Mouse (Mus musculus): ENCODE results near the gene Gng7.

- TF ChIP-seq CTCF (conservative IDR thresholded peaks at IDR 0.05 in 1 of 2, IDR thresholded peaks at IDR 0.05 in 1 of 2; ENCODE audit: low read depth in 2 of 2, low read length in 2 of 2) (no peak), HCFC1 (IDR thresholded peaks at IDR 0.05; ENCODE audit: low read depth, low read length) (no peak), MAZ (IDR thresholded peaks at IDR 0.05; ENCODE audit: low read depth, low read length) (no peak), MAX (IDR thresholded peaks at IDR 0.05; ENCODE audit: low read length) (no peak), EP300 (IDR thresholded peaks at IDR 0.05; ENCODE audit: low read length) (no peak), UBTF (IDR thresholded peaks at IDR 0.05; ENCODE audit: low read depth, low read length) (no peak), ELF1 (IDR thresholded peaks at IDR 0.05; ENCODE audit: low read depth, low read length) (no peak), POLR2A (IDR thresholded peaks at IDR 0.05; ENCODE audit: low read depth, low read length) (no peak), ZNF384 (IDR thresholded peaks at IDR 0.05; ENCODE audit: low read depth, low read length) (no peak), POLR2AphosphoS2 (IDR thresholded peaks at IDR 0.05; ENCODE audit: low read depth, low read length) (no peak), ZMIZ1 (IDR thresholded peaks at IDR 0.05; ENCODE audit: low read depth, low read length) (no peak), JUN (IDR thresholded peaks at IDR 0.05; ENCODE audit: insufficient read depth, low read depth, low read length) (no peak), SMC3 (IDR thresholded peaks at IDR 0.05; ENCODE audit: low read depth, low read length) (no peak), BHLHE40 (IDR thresholded peaks at IDR 0.05; ENCODE audit: low read depth, low read length) (no peak)
Measured at GRCm38 (mm10) chr10:80973722-80974121, 41.0 kb downstream of the Gng7 start.

Measured in CH12.LX (cell line).